Mouse (Mus musculus) lung, embryonic 14.5 days (tissue): ENCODE results near the gene Rnf111. TPM values are rescaled to one million over a fixed set of nuclear protein-coding genes. Genes with fewer than 3 reads are reported as not detected.

Experiments used
- ATAC-seq: fragments of 200-750 bp; cut with Nextera tagmentation; 2 replicates; pipeline ENCODE4 v1.8.0; 2017; ENCODE audit warnings: mild to moderate bottlenecking, moderate TSS enrichment, moderate library complexity; ENCODE audit not compliant: insufficient read depth
- DNase-seq: peaks from one replicate; pipeline ENCODE4 v3.0.0-alpha.2; 2015
- H3K27ac ChIP-seq: fragments of 300-500 bp; sonication (generic); 2 replicates; pipeline ENCODE4 v1.5.1; 2014; ENCODE audit warnings: low read depth, mild to moderate bottlenecking, moderate library complexity
- H3K27me3 ChIP-seq: fragments of 300-500 bp; sonication (generic); 2 replicates; pipeline ENCODE4 v1.6.1; 2014; ENCODE audit warnings: low read length, control low read depth; ENCODE audit not compliant: insufficient read depth
- H3K36me3 ChIP-seq: fragments of 300-500 bp; sonication (generic); 2 replicates; pipeline ENCODE4 v1.6.1; 2014; ENCODE audit warnings: control low read depth; ENCODE audit not compliant: insufficient read depth
- H3K4me1 ChIP-seq: fragments of 300-500 bp; sonication (generic); 2 replicates; pipeline ENCODE4 v1.6.1; 2014; ENCODE audit warnings: antibody characterized with exemption, control low read depth; ENCODE audit not compliant: insufficient read depth
- H3K4me2 ChIP-seq: fragments of 300-500 bp; sonication (generic); 2 replicates; pipeline ENCODE4 v1.6.1; 2014; ENCODE audit warnings: mild to moderate bottlenecking
- H3K4me3 ChIP-seq: fragments of 300-500 bp; sonication (generic); 2 replicates; pipeline ENCODE4 v1.5.1; 2014; ENCODE audit warnings: low read depth, low read length
- H3K9ac ChIP-seq: fragments of 300-500 bp; sonication (generic); 2 replicates; pipeline ENCODE4 v1.6.1; 2014
- H3K9me3 ChIP-seq: fragments of 300-500 bp; sonication (generic); 2 replicates; pipeline ENCODE4 v1.6.1; 2016; ENCODE audit warnings: low read depth, low read length, control low read depth
- CTCF ChIP-seq: IDR thresholded peaks from 2 replicates; pipeline ENCODE4 v1.5.1; 2016; ENCODE audit warnings: antibody characterized with exemption, low read depth
- WGBS: fragments of 180-500 bp; shearing (Covaris S2); extraction: QIAGEN DNeasy Blood & Tissue Kit; methylation state at CpG from one replicate; pipeline ENCODE4 v1.1.7; 2014; 5-methylcytosine and 5-hydroxymethylcytosine counted together
- polyA plus RNA-seq: library from polyadenylated mRNA; unstranded; fragments of >200 nt; fragmentation: Nextera tagmentation; extraction: Ambion mirVana; gene quantifications from 2 replicates; pipeline ENCODE4 v1.2.1, GENCODE M21; 2014

Gene Rnf111
- polyA plus RNA-seq, 1 experiment from 2014 or later, result 28.5 TPM

DNA sequence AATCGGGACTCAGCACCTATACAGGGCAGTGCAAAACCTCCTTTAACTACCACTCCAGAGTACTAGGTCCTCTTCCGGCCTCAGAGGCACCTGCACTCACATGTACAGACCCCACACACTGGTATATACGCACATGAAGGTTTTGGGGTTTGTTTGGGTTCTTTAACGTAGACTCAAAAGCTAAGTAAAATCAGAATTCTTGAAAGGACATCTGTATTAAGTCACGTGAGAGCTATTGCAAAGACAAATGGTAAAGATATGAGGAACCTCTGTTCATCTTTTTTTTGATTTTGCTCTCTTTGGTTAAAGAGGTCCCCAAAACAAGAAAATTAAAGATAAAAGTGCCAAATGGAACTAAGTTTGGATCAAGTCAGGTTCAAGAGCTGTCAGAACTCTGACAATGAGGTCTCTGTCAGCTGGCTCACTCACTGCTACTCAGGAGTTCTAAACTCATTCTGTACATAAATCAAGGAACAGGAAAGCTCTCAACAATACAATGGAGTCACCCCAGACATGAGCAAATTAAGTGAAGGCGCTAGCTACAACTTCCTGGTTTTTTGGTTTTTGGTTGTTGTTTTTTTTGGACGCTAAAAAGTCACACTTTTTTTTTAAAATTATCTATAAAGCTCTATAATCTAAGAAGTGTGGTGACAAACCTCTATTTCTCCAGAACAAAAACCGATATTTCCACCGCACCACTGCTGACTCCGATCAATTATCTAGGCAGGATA lies 1.1 kb downstream of the Rnf111 start:
- no peak for TF ChIP-seq CTCF
- peaks cover 6% of the 10 kb centered on the region; the same call in 1 of the 2 replicates for H3K4me1 ChIP-seq
- peak overlapping the region; percentile 97 for H3K27ac ChIP-seq
- peak overlapping the region; percentile 90 for H3K4me3 ChIP-seq
- peaks cover 3% of the 10 kb centered on the region; the same call in 1 of the 2 replicates for H3K36me3 ChIP-seq
- no peak for ATAC-seq
- H3K4me2 ChIP-seq, result peak overlapping the region; percentile 73
- H3K27me3 ChIP-seq, result no peaks in the 10 kb centered on the region
- H3K9ac ChIP-seq, result peak overlapping the region; percentile 96
- H3K9me3 ChIP-seq, result no peaks in the 10 kb centered on the region
- DNase-seq, result peak; percentile 39
- WGBS, result 28% methylated on average over 10 of the region's 10 CpGs

DNA sequence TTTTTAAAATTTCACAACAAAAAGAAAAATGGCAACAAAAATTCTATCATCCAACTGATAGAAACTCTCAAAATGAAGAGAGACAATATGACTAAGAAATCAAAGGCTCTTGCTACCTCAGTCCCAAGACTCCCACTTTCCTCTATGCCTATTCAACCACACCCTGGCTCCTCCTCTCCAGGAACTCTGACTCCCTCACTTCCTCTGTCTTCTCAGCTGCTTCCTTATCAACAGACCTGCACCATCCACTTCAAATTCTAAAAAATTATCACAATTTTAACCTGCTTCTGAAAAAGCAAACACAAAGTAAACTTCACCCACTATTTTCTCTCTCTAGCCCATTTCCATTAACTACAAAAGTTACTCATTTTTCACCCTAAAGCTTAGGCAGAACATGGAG lies 6.5 kb downstream of the Rnf111 start:
- Histone ChIP-seq H3K4me3 (no peak overlapping the region), H3K36me3 (peaks cover 6% of the 10 kb centered on the region; the same call in 1 of the 2 replicates), H3K4me2 (no peak overlapping the region), H3K4me1 (no peaks in the 10 kb centered on the region; the same call in 1 of the 2 replicates), H3K27ac (no peak overlapping the region), H3K9ac (no peak overlapping the region), H3K9me3 (no peaks in the 10 kb centered on the region), H3K27me3 (no peaks in the 10 kb centered on the region)
- no peak for ATAC-seq
- TF ChIP-seq CTCF, result no peak
- no peak for DNase-seq

DNA sequence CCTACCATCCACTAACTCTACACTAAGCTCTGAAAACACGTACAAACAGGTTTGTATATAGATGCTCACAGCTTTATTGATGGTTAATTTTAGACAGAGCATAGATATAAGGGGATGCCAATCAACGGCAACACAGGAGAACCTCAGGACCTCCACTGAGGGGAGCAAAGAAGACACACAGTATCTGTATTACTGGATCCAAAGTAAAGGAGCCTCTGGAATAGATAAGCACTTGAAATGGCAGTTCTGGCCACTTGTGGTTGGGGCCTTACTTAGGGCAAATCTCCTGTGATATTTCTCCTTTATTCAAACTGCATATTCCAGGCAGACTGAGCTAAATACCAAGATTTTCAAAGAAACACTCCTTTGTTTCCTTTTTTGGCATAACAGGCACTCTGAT lies 10.5 kb downstream of the Rnf111 start:
- Histone ChIP-seq H3K9me3 (no peaks in the 10 kb centered on the region), H3K4me2 (no peak overlapping the region), H3K4me3 (no peak overlapping the region), H3K27me3 (no peaks in the 10 kb centered on the region), H3K27ac (no peak overlapping the region), H3K9ac (no peak overlapping the region), H3K4me1 (no peaks in the 10 kb centered on the region), H3K36me3 (peaks cover 2% of the 10 kb centered on the region; the same call in 1 of the 2 replicates)
- DNase-seq, result no peak
- 88% methylated on average over 2 of the region's 2 CpGs for WGBS
- ATAC-seq, result no peak
- no peak for TF ChIP-seq CTCF

DNA sequence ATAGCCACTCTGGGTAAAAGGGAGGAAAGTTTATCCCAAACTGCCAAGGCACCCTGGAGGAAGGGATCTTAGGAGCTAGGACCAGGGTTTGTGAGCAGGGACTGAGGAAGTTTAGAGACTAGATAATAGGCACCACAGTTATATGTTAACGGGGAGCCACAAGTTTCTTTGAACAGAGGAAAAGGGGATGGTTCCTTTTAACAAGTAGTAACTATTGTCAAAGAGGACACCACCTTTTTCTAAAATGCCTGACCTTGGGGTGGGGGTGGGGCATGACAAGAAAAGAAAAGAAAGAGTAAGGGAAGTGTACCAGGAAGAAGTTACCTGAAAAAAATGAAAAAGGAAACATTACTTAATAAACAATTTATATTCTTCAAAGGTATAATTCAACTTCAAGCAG lies 12.3 kb downstream of the Rnf111 start:
- Histone ChIP-seq H3K36me3 (peaks cover 2% of the 10 kb centered on the region; the same call in 1 of the 2 replicates), H3K4me2 (no peak overlapping the region), H3K4me1 (no peaks in the 10 kb centered on the region), H3K27me3 (no peaks in the 10 kb centered on the region), H3K9ac (no peak overlapping the region), H3K9me3 (no peaks in the 10 kb centered on the region), H3K27ac (no peak overlapping the region), H3K4me3 (no peak overlapping the region)
- ATAC-seq (no peak), DNase-seq (no peak)
- WGBS, result 85% methylated on average over 1 of the region's 1 CpGs
- no peak for TF ChIP-seq CTCF

DNA sequence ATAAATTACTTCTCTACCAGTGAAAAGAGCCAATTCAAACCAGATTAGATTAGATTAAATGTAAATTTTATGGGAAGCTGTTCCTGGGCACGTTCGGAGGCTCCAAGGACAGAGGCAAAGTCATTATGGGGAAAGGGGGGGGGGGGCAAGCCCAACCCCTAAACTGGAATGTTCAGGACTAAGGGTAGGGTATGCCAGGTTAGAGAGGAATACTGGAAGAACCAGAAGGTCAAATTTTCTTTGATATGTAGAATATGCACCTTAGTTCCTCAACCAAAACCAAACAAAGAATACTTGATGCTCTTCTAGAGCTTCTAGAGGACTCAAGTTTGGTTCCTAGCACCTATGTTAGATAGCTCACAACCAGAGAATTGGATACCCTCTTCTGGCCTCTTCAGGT lies 16.1 kb downstream of the Rnf111 start:
- WGBS, result 86% methylated on average over 2 of the region's 2 CpGs
- no peaks in the 10 kb centered on the region for H3K27me3 ChIP-seq
- no peak overlapping the region for H3K27ac ChIP-seq
- no peak for TF ChIP-seq CTCF
- no peak overlapping the region for H3K4me2 ChIP-seq
- H3K9ac ChIP-seq, result no peak overlapping the region
- ATAC-seq (no peak), DNase-seq (no peak)
- no peaks in the 10 kb centered on the region for H3K4me1 ChIP-seq
- no peaks in the 10 kb centered on the region for H3K9me3 ChIP-seq
- peaks cover 4% of the 10 kb centered on the region; the same call in 1 of the 2 replicates for H3K36me3 ChIP-seq
- H3K4me3 ChIP-seq, result no peak overlapping the region

DNA sequence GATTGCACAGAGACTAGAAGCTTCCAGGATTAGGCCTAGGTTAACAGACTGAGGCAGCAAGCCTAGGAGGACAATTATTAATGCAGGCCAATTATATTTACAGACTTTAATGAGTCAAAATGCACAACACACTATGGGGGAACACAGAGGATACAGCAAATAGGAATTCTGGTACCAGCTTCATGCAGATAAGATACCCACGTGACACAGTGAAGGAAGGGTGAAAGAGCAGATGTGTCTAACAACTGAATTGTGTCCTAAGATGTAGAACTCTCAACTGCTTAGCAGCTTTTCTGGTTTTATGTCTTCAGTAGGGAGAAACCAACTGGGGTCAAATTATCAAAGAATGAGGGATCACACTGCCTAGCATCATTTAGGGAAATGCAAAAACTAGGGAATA lies 17.7 kb downstream of the Rnf111 start:
- Histone ChIP-seq H3K27me3 (no peaks in the 10 kb centered on the region), H3K9me3 (no peaks in the 10 kb centered on the region), H3K4me2 (no peak overlapping the region), H3K4me3 (no peak overlapping the region), H3K27ac (no peak overlapping the region), H3K9ac (no peak overlapping the region), H3K36me3 (peaks cover 4% of the 10 kb centered on the region; the same call in 1 of the 2 replicates), H3K4me1 (no peaks in the 10 kb centered on the region)
- ATAC-seq (no peak), DNase-seq (no peak)
- WGBS, result 78% methylated on average over 1 of the region's 1 CpGs
- no peak for TF ChIP-seq CTCF

DNA sequence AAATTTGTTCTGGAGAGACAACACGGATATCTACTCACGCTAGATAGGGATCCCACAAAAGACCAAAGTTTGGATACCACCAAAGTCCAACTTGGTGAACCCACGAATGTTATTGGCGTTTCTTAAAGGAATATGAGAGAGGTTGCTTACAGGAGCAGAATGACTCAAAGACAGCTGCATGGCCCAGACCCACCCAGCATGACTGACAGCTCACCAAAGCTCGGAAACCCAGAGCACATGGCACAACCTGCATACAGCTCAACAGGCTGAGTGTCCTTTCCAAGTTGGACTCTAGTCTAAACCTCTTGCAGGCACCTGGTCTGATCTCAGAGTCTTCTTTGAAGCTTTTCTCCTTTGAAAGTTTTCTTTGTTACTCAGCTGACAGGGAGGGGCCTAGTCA lies 20.0 kb downstream of the Rnf111 start:
- DNase-seq (no peak), ATAC-seq (no peak)
- WGBS, result 93% methylated on average over 5 of the region's 5 CpGs
- H3K9me3 ChIP-seq, result no peaks in the 10 kb centered on the region
- H3K4me3 ChIP-seq, result no peak overlapping the region
- no peak overlapping the region for H3K4me2 ChIP-seq
- peaks cover 12% of the 10 kb centered on the region; the same call in 1 of the 2 replicates for H3K36me3 ChIP-seq
- H3K27me3 ChIP-seq, result no peaks in the 10 kb centered on the region
- TF ChIP-seq CTCF, result no peak
- no peak overlapping the region for H3K9ac ChIP-seq
- no peak overlapping the region for H3K27ac ChIP-seq
- H3K4me1 ChIP-seq, result no peaks in the 10 kb centered on the region

DNA sequence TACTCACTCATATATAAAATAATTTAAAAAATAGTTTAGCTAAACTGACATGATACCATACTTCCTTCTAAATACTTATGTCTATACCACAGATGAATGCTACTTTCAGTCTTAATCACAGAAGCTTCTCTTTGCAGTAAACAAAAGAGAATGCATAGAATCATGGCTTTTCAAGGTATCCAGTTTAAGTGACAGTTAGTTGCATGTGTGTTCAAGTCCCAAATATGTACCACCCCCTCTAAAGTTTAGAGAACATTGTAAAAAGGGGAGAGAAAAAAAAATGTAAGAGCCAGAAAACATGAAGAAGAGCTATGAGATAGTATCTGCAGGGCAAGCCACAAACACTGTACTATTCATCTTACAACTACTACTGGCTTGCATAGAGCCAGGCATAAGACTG lies 21.7 kb downstream of the Rnf111 start:
- Histone ChIP-seq H3K9ac (no peak overlapping the region), H3K4me1 (no peaks in the 10 kb centered on the region), H3K27ac (no peak overlapping the region), H3K4me2 (no peak overlapping the region), H3K27me3 (no peaks in the 10 kb centered on the region), H3K4me3 (no peak overlapping the region), H3K36me3 (peaks cover 12% of the 10 kb centered on the region; the same call in 1 of the 2 replicates), H3K9me3 (no peaks in the 10 kb centered on the region)
- no peak for ATAC-seq
- no peak for DNase-seq
- no peak for TF ChIP-seq CTCF
